Mouse (Mus musculus) erythroblast, adult 5-6 weeks (primary cell): ENCODE results near the gene Mrps18b. TPM values are rescaled to one million over a fixed set of nuclear protein-coding genes. Genes with fewer than 3 reads are reported as not detected.
A peak's percentile ranks its signal among the peaks of the same experiment; 100 is the strongest.

Experiments
- ATAC-seq: replicated peaks from 2 replicates; pipeline ENCODE4 v1.8.0; 2016; ENCODE audit warnings: moderate number of reproducible peaks, mild to moderate bottlenecking, moderate TSS enrichment, inconsistent platforms; ENCODE audit not compliant: poor library complexity, low FRiP score, severe bottlenecking
- total RNA-seq, 2 experiments: library from RNA; stranded (forward) in 1 of 2; stranded (reverse) in 1 of 2; fragments of 150-400 nt in 1 of 2; fragments of 200-764, 138-1000 nt in 1 of 2; gene quantifications; 2 replicates each; pipeline versions ENCODE4 v1.2.3 to v1.2.4; 2015 to 2017; ENCODE audit warnings: low replicate concordance in 2 of 2

Gene Mrps18b
- total RNA-seq, 2 experiments from 2014 or later: 7.7 to 18.9 TPM

- peak; percentile 51 for ATAC-seq
Observed at GRCm38 (mm10) chr17:35919864-35920301, 3.7 kb upstream of the Mrps18b start.

GRCm38 (mm10) chr17:35919060-35919715, 3.0 kb upstream of the Mrps18b start:
- ATAC-seq: peak; percentile 60

- no peak for ATAC-seq
Observed at GRCm38 (mm10) chr17:35918276-35919059, 2.3 kb upstream of the Mrps18b start.

- 0 out of 2 replicates have a peak, but pooled peaks have one; percentile 3 for ATAC-seq
Observed at GRCm38 (mm10) chr17:35917463-35918251, 1.5 kb upstream of the Mrps18b start.

- ATAC-seq: no peak
Observed at GRCm38 (mm10) chr17:35917143-35917462, 914 bp upstream of the Mrps18b start.

GRCm38 (mm10) chr17:35915538-35916296, 472 bp downstream of the Mrps18b start:
- ATAC-seq: peak; percentile 2

- no peak for ATAC-seq
Observed at GRCm38 (mm10) chr17:35914975-35915374, 1.2 kb downstream of the Mrps18b start.

- peak; percentile 92 for ATAC-seq
Observed at GRCm38 (mm10) chr17:35909919-35910369, 6.2 kb downstream of the Mrps18b start, which contains the start of gene Atat1. Gene Atat1, minus strand, starts transcription at chr17:35910075.

- ATAC-seq: peak; percentile 68
Observed at GRCm38 (mm10) chr17:35909186-35909918, 6.8 kb downstream of the Mrps18b start.

- ATAC-seq: no peak
Observed at GRCm38 (mm10) chr17:35907609-35908008, 8.6 kb downstream of the Mrps18b start.

GRCm38 (mm10) chr17:35905587-35905986, 10.6 kb downstream of the Mrps18b start:
- no peak for ATAC-seq

- ATAC-seq: no peak
Observed at GRCm38 (mm10) chr17:35903992-35904355, 12.2 kb downstream of the Mrps18b start.

GRCm38 (mm10) chr17:35903343-35903991, 12.7 kb downstream of the Mrps18b start:
- no peak for ATAC-seq

GRCm38 (mm10) chr17:35900636-35901035, 15.6 kb downstream of the Mrps18b start:
- no peak for ATAC-seq

- peak; percentile 56 for ATAC-seq
Observed at GRCm38 (mm10) chr17:35897644-35898573, 18.3 kb downstream of the Mrps18b start.

GRCm38 (mm10) chr17:35896781-35897643, 19.2 kb downstream of the Mrps18b start, which contains the start of gene 2310061I04Rik:
Gene 2310061I04Rik, minus strand, starts transcription at chr17:35897431.
- ATAC-seq: peak; percentile 88
